Mouse (Mus musculus): Measurements from ENCODE around the gene Itgal. TPM values are rescaled to one million over a fixed set of nuclear protein-coding genes. Genes with fewer than 3 reads are reported as not detected.
A peak's percentile ranks its signal among the peaks of the same experiment; 100 is the strongest.
"Not testable (repeated sequence)": the region's sequence is repeated elsewhere in the genome, so short reads cannot be mapped to it uniquely, and the experiment has no call there.

The Itgal gene
- total RNA-seq (2021) (1 to 10 TPM; 1.7 to 2.4 TPM), polyA plus RNA-seq (2012; rRNA removed) (1.6 and 1.7 TPM in 2 replicates)
- long read RNA-seq, partial matches to known transcripts = 1 of 2 reads
- long read RNA-seq, other reads (novel, unspliced or antisense) = 1 of 2 reads

DNA sequence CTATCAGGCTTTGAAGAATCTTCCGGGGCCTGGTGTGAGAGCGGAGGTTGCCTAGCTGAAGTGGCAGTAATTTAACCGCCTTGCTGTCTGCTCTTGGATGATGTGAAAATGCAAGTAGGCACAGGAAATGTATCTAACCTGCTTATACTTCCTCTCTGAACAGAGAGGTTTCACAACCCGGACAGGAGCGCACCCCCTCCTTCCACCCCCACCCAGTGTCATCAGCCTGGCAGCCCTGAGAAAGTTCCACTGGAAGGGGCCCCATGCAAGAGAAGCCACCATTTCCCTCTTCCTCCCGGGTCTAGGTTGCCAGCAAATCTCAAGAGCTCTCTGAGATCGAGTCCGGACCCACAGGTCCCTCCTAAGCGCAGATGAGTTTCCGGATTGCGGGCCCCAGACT is at the start of gene Itgal:
TSS of gene Itgal (plus strand) at position 163 of the 400 bp plus-strand sequence.
- DNase-seq = no peak

- not testable (repeated sequence) for DNase-seq
These were observed 45.5 kb upstream of the Itgal start for GRCm38 (mm10) chr7:127250511-127250910.

DNA sequence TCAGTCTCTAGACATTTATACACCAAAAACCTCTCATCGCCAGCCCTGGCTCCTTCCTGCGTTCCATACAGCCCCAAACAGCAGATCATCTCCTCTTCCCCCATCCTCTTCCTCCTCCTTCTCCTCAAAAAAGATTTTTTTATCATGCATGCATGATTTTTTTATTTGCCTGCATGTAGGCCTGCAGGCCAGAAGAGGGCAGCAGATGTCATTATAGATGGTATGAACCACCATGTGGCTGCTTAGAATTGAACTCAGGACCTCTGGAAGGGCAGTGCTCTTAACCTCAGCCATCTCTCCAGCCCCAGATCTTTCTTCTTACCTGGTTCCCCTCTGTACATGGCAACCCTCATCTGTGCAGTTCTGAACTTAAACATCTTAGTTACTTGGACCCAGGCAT is 43.6 kb upstream of the Itgal start:
- no peak for DNase-seq

GRCm38 (mm10) chr7:127253341-127253740 is 42.7 kb upstream of the Itgal start:
- DNase-seq = no peak

- peak; percentile 96 for DNase-seq
These were observed 42.0 kb upstream of the Itgal start for GRCm38 (mm10) chr7:127253821-127254769.

- no peak for DNase-seq
These were observed 41.1 kb upstream of the Itgal start for GRCm38 (mm10) chr7:127255008-127255407.

DNA sequence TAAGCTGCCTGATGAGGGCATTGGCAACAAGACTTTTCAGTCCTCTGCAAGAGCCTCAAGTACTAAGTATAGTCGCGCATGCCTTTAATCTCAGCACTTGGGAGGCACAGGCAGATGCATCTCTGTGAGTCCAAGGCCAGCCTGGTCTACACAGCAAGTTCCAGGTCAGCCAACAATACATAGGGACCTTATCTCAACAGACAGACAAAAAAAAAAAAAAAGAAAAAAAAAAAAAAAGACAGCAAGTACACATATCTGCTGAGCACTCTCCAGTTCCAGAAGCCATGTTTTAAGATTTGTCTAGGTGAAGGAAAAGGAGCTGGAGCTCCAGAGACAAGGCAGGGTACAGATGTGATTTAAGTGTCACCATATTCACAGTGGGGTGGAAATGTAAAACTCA is 40.1 kb upstream of the Itgal start:
- DNase-seq = no peak

GRCm38 (mm10) chr7:127256518-127256917 is 39.5 kb upstream of the Itgal start:
- DNase-seq = no peak

DNA sequence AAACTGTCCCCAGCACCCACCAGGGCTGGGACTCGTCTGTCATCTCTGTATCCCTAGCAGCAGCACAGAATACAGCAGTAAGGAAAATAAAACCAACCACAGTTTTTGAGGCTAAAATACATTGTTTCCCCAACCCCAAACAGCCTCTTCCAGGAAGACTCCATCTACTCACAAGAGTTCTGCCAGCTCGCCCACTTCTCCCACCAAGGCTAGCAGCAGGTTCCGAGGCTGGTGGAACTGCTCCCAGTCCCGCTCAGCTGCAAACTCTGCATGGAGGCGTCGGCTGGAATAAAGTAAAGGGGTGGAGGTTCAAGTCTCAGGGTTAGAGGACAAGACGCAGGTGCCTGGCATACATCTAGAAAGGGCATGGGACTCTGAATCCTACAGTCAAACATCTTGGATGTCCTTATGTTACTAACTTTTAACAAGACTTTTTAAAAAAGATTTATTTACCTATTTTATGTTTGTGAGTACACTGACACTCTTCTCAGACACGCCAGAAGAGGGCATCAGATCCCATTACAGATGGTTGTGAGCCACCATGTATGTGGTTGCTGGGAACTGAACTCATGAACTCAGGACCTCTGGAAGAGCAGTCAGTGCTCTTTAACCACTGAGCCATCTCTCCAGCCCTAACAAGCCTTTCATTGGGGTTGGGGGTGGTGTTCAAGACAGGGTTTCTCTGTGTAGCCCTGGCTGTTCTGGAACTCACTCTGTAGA is 36.7 kb upstream of the Itgal start:
- DNase-seq = no peak

- DNase-seq = peak; percentile 98
These were observed 35.5 kb upstream of the Itgal start, which contains the start of gene Dctpp1 for GRCm38 (mm10) chr7:127260309-127261111. TSS of gene Dctpp1 (minus strand) at chr7:127260709.

- no peak for DNase-seq
These were observed 33.7 kb upstream of the Itgal start for GRCm38 (mm10) chr7:127262218-127262961.

DNA sequence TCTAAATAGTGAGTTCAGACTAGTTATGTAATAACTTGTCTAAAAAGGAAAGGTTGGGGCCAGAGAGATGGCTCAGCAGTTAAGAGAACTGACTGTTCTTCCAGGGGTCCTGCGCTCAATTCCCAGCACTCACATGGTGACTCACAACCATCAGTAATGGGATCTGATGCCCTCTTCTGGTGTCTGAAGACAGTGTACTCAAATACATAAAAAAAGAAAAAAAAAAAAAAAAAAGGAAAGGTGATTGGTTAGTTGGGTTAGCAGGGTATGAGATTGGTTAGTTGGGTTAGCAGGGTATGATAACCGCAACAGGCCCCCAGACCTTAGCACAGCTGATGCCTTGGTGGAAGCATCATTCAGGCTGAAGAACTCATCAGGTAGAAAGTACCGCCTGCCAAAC is 32.5 kb upstream of the Itgal start:
- no peak for DNase-seq

GRCm38 (mm10) chr7:127270256-127270655 is 25.8 kb upstream of the Itgal start:
- peak; percentile 59 for DNase-seq

DNA sequence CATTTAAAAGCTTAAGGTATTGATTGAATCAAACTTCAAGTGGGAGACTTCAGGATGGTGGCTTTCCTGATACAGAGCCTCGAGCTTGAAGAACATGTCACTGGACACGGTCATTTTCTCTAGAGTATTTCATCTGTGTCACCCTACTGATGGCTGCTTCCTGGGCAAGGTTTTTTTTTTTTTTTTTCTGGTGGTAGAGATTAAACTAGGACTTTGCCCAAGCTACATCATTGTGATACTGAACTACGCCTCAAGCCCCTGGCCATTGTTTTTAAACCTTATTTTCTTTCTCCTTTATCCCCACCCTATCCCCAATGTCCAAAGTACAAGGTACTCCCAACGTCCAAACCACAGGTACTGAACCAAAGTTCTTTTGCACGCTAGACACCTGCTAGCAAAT is 25.4 kb upstream of the Itgal start:
- no peak for DNase-seq

DNA sequence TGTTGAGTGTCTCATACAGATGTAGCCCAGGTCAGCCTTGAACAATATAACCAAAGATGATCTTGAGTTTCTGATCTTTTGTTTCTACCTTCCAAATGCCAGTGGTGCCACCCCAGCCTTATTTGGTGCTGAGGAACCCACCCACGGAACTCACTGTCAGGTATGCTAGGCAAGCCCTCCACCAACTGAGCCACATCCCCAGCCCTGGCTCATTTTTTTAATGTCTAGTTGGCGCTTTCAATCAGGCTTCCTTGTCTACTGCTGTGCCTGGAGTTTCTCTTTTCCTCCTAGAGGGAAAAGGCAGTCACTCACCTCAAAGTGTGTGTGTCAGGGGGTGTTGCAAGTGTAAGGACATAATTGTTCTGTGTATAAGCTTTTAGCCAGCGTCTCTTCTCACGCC is 25.0 kb upstream of the Itgal start:
- no peak for DNase-seq

- peak; percentile 33 for DNase-seq
These were observed 23.5 kb upstream of the Itgal start for GRCm38 (mm10) chr7:127272566-127272965.

GRCm38 (mm10) chr7:127273118-127273923 is 22.7 kb upstream of the Itgal start:
- peak; percentile 72 for DNase-seq

DNA sequence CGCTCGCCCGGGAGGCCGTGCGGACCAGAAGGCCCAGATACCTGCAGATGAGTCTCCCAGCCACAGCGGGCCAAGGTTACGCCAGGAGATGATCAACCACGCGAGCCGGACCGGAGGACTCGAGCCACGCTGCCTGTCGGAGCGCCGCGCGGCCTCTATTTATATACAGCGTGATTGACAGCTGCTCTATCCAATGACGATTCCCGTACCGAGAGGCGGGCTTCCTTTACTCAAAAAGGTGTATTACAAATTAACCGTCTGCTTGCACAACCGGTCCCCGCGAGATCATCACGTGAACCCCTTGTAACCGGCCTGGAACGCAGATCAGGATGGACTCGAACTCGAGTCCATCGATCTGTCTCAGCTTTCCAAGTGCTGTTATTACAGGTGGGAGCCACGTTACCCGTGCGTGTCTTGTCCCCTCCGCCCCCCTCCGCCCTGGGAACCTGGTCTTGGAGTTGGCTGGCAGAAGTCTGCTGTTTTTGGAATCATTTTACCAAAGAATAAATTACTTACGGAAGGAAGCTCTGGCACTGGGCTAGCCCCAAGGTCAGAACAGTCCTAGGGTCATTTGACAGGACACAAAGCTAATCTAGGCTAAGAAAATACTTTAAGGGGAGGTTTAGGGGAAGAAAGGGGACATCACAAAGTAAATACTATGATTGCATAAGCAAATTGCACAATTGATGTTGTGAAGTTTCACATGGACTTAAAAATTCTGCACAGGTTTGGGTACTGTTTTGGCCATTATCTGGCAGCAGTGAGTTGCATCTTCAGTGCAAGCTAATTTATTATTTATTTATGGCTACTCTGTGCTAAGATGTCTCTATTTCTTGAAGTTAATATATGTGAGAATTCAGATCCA is 21.9 kb upstream of the Itgal start, which contains the start of gene Sephs2:
TSS of gene Sephs2 (minus strand) at position 131 of the 865 bp plus-strand sequence.
- peak; percentile 96 for DNase-seq

- DNase-seq = no peak
These were observed 19.5 kb upstream of the Itgal start for GRCm38 (mm10) chr7:127276519-127276961.
